Mouse (Mus musculus) naive thymus-derived CD4-positive, alpha-beta T cell, adult 2 months (primary cell): ENCODE measurements around the gene Rnf111.
A peak's percentile ranks its signal among the peaks of the same experiment; 100 is the strongest.

Experiments used
- DNase-seq: peaks from one replicate; pipeline ENCODE4 v3.0.0-alpha.2; 2011; ENCODE audit warnings: low read depth

The Rnf111 gene

DNA sequence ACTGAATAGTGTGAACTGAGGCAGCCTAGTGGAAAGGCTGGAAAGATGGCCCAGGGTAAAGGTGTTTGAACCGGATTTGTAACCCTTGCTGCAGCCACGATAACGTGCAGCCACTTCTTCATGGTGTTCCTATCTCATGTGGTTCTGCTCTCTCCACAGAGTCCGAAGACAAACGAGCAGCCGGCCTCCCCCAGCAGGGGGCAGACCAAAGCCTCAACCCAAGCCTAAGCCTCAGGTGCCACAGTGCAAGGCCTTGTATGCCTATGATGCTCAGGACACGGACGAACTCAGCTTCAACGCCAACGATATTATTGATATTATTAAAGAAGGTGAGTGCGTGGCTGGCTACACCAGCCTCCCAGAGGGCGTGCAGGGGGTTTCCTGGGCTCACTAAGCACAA, 107.9 kb downstream of the Rnf111 start:
- peak; percentile 28 for DNase-seq

DNA sequence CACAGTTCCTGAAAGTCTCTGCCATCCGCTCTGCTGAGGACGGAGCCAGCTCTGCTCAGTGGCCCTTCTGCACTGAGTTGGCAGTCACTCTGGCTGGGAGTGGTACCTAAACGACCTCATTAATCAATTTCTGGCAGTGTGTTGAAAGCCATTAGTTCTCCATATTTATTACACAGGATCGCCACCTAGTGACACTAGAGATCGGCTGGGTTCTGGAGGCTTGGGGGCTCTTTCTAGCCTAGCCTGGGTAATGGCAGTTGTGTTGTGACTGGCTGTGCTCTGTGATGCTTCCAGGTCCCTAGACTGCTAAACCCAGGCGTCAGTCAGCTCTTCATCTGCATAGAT, 111.0 kb downstream of the Rnf111 start:
- peak; percentile 24 for DNase-seq

DNA sequence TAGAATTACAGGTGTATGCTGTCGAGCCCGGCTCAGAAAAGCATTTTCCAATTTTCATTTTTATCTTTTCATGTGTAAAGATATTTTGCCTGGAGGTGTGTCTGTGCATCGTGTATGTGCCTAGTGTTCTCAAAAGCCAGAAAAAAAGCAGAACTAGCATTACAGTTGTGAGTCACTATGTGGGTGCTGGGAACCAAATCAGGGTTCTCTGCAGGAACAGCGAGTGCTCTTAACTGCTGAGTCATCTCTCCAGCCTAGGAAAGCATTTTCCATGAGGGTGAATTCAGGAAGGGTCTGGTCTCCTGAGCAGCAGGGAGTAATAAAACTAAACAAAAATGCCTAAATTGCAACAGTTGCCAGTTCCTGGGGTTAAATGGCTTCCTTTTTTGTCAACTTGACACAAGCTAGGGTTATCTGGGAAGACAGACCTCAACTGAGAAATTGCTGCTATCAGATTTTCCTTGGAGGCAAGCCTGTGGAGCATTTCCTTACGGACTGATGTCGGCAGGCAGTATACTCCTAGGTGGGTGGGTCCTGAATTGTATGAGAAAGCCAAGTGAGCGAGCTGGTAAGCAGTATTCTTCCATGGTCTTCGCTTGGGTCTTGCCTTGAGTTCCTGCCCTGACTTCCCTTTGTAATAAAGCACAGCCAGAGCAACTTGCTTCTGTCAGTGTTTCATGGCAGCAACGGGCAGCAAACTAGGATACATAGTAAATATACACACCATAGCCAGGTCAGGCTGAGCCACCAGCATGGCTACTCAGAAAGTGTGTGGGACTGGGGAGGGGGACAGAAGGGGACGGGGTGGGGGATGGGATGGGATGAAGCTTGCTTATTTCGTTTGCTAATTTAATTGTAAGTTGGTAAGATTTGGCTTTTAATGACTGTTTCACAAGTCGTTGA, 111.6 kb downstream of the Rnf111 start:
- DNase-seq, result no peak

DNA sequence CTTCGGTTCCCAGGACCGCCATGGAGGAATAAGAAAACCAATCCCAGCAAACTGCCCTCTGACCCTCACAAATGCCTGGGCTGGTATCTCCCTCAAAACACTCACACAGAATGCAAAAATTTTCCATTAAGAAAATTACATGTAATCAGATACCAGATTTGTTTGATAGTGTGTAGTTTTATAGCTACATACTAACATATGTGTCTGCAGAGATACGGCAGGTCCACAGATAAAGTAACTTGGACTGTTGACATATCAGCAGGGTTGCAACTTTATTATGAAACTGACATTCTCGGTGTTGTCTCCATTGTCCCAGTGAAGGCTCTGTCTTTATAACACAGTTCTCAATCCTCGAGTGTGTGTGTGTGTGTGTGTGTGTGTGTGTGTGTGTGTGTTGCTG, 112.5 kb downstream of the Rnf111 start:
- DNase-seq, result no peak

DNA sequence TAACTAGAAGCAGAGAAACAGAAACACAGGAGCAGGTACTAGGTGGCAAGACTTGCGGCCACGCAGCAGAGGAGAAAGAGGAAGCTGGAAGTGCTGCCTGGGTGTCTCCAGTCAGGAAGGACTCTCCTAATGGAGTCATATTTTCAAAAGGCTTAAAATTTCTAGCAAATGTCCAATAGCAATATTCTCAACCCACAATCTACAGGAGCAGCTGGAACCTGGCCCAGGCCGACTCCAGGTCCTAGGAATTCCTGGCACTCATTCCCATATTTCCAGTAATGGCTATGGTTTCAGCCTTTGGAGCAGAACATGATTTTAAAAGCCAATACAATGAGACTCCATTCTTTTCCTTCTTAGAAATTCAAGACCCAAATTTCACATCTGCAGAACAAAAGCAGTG, 114.0 kb downstream of the Rnf111 start:
- no peak for DNase-seq

DNA sequence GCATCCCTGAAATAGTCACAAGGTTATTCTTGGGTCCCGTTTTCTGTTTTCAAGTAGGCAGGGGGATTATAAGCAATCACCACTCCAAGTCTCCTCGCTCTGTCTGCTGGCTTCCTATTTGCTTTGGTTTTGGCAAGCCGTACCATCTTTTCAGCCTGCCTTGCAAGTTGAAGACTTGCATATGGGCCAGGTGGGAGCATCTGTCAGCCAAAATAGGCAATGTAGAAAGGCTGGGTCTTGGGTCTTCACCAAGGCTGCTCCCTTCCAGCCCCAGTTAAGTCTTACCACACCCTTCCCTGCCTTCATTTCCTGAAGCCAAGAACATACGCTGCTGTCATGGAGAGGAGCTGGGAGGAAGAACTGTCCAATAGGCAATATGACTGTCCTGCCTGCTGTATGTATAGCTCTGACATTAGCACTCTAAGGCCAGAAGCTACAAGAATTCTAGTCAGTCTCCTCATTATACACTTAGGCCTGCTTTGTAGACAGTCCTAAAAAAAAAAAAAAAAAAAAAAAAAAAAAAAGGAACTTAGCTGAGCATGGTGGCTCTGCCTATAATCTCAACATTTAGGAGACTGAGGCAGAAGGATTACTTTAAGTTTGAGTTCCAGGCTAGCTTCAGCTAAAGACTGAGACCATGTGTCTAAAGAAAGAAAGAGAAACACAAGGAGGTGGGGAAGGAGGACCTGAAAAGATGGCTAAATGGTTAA, 116.0 kb downstream of the Rnf111 start:
- no peak for DNase-seq

DNA sequence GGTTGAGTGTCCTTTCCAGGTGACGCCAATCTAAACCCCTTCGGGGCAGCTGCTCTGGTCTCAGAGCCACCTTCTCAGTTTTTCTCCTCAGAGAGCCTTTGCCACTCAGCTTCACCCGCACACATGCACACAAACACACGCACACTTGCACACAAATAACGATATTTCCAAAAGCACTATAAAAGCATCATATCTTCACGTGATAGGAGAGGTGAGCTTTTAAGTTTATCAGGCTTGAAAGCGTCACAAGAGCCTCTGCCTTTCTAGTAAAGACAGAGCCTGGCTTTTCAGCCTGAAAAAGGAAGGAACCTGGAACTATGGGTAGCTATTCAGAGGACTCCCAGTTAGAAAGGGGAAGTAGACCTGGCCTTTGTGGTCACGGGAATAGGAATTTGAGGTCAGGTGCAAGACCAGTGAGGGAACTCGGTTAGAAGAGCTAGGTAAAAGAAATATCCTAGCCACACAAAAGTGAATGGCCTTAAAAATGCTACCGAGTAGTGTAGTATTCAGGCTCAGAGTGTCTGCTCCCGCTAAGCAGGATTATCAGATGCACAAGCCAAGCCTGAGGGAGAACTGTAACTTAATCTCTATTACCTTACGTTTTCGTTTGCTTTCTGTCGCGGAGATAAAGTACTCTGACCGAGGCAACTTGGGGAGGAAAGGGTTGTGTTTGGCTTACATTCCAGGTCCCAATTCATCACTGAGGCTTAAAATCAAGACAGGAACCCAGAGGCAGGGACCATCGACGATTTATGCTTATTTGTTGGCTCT, 118.4 kb downstream of the Rnf111 start:
- DNase-seq, result no peak

DNA sequence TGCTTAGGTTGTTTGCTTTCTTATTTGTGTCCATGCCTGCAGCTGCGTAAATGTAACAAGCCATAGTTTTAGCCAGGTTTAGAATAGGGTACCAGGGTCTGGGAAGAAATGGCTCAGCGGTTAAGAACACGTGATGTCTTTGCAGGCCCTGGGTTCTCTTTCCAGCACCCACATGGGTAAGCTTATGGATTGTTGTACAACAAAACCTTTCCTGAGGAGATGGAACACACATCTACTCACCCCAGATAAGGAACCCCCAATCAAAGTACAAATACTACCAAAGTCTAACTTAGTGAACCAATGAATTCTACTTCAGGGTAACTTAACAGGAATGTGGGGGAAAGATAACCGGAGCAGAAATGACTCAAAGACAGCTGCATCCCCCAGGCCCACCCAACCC, 119.0 kb downstream of the Rnf111 start:
- no peak for DNase-seq

DNA sequence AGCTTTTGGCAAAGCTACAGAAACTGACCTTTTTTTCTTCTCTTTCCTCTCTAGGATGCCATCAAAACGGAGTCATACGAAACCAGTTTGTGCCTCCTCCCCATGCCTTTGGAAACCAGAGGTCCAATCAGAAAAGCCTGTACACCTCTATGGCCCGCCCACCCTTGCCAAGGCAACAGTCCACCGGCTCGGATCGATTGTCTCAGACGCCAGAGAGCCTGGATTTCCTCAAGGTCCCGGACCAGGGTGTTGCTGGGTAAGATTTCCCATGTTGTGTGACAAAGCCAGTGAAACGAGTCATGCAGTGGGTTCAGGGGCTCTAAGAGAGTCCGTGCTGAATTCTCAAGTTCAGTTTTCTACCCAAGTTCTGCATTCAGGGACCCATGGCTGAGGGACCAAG, 119.8 kb downstream of the Rnf111 start:
- DNase-seq, result no peak

DNA sequence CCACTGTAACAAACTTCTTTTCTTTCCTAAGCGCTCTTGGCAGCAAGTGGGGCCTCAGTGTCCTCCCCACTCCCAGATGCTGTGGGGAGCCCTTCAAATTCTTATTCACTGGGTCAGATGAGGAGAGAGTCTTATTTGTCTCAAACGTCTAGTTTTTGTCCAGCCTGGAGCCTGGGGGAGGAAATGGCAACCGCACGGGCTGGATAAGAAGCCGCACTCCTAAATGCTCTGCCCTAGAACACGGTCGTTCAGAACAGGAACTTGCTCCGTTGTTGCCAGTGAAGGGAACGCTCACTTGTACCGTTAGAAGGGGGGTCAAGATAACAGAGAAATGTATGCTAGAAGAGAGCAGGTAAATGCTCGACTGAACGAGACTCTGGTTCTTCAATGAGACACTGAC, 121.4 kb downstream of the Rnf111 start:
- no peak for DNase-seq

DNA sequence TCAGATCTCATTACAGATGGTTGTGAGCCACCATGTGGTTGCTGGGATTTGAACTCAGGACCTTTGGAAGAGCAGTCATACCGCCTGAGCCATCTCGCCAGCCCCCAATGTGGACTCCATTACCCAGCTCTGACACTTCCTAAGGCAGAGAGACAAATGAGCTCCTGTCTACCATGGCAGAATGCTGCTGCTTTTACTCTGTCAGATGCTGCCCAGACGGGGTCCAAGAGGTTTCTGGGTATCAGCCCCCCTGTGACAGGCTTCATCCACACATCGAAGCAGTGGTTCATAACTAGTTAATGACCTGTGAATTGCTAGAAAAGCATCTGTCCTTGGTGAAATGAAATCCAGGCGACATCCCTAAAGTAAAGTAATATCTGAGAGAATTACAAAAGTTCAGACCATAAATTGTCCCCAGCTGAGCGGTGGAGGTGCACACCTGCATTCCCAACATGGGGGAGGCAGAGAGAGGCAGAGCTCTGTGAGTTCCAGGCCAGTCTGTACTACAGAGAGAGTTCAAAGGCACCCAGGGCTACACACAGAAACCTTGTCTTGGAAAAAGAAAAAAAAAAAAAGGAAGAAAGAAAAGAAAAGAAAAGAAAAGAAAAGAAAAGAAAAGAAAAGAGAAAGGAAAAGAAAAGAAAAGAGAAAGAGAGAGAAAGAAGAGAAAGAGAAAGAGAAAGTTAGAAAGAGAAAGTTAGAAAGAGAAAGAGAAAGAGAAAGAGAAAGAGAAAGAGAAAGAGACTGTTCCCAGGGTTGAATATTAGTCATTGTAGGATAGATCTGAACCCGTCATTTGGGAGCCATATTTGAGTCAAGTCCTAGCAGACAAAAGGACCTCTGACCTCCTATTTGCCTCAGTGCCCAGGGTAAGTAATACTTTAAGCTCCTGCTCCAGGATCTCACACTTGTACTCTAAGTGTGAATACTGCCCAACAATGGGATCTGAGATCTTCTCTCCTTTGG, 123.7 kb downstream of the Rnf111 start:
- no peak for DNase-seq
